Mouse (Mus musculus): Measurements from ENCODE around the gene Pcbp3. TPM values are rescaled to one million over a fixed set of nuclear protein-coding genes. Genes with fewer than 3 reads are reported as not detected.

Pcbp3 gene
- polyA plus RNA-seq, 1 experiment from 2014 or later: 103 TPM

GRCm38 (mm10) chr10:76791475-76791874 is 170.2 kb downstream of the Pcbp3 start:
- no peak overlapping the region for H3K4me3 ChIP-seq (replicated peaks)
- no peaks in the 10 kb centered on the region for H3K27me3 ChIP-seq (replicated peaks)
- no peak overlapping the region for H3K9ac ChIP-seq (replicated peaks)
- no peak overlapping the region for H3K4me2 ChIP-seq
- no peaks in the 10 kb centered on the region for H3K9me3 ChIP-seq (replicated peaks)
- no peak for ATAC-seq (ENCODE audit: low FRiP score)
- H3K27ac ChIP-seq (replicated peaks): no peak overlapping the region
- H3K4me1 ChIP-seq: peaks cover 9% of the 10 kb centered on the region; the same call in 1 of the 2 replicates
- peaks cover 12% of the 10 kb centered on the region; the same call in 1 of the 2 replicates for H3K36me3 ChIP-seq
- 87% methylated on average over 1 of the region's 1 CpGs for WGBS

GRCm38 (mm10) chr10:76789885-76790284 is 171.8 kb downstream of the Pcbp3 start:
- no peak for ATAC-seq (ENCODE audit: low FRiP score)
- Histone ChIP-seq H3K4me1 (peaks cover 9% of the 10 kb centered on the region; the same call in 1 of the 2 replicates), H3K4me3 (replicated peaks) (no peak overlapping the region), H3K4me2 (no peak overlapping the region), H3K36me3 (peaks cover 12% of the 10 kb centered on the region; the same call in 1 of the 2 replicates), H3K9ac (replicated peaks) (no peak overlapping the region), H3K27ac (replicated peaks) (no peak overlapping the region), H3K9me3 (replicated peaks) (no peaks in the 10 kb centered on the region), H3K27me3 (replicated peaks) (no peaks in the 10 kb centered on the region)
- WGBS: 91% methylated on average over 4 of the region's 4 CpGs

DNA sequence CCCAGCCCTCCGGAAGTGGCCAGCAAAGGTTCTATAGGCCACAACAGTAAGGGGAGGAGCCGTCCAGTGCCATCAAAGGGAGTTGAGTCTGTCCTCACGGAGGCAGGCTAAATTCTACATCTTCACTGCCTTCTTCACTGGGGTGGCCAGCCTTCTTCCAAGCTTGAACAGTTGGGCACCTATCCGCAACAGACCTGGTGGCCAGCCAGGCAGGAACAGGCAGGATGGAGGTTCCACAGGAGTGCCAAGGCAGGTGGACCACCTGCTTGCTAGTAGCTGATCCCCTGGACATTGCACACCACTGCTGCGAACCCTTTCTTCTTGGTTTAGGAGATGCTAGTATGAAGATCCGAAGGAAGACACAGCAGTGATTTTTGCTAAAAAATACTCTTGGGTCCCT is 176.4 kb downstream of the Pcbp3 start:
- no peak overlapping the region for H3K27ac ChIP-seq (replicated peaks)
- H3K9me3 ChIP-seq (replicated peaks): no peaks in the 10 kb centered on the region
- peaks cover 6% of the 10 kb centered on the region; the same call in 1 of the 2 replicates for H3K4me1 ChIP-seq
- H3K4me3 ChIP-seq (replicated peaks): no peak overlapping the region
- H3K4me2 ChIP-seq: no peak overlapping the region
- no peak for ATAC-seq (ENCODE audit: low FRiP score)
- H3K9ac ChIP-seq (replicated peaks): no peak overlapping the region
- no peaks in the 10 kb centered on the region for H3K27me3 ChIP-seq (replicated peaks)
- 87% methylated on average over 6 of the region's 6 CpGs for whole genome bisulfite sequencing
- peaks cover 12% of the 10 kb centered on the region; the same call in 1 of the 2 replicates for H3K36me3 ChIP-seq

GRCm38 (mm10) chr10:76779225-76779624 is 182.5 kb downstream of the Pcbp3 start:
- H3K27ac ChIP-seq (replicated peaks): no peak overlapping the region
- no peak for ATAC-seq (ENCODE audit: low FRiP score)
- no peak overlapping the region for H3K4me3 ChIP-seq (replicated peaks)
- H3K4me1 ChIP-seq: no peaks in the 10 kb centered on the region
- peaks cover 6% of the 10 kb centered on the region; the same call in 1 of the 2 replicates for H3K36me3 ChIP-seq
- no peak overlapping the region for H3K9ac ChIP-seq (replicated peaks)
- no peak overlapping the region for H3K4me2 ChIP-seq
- no peaks in the 10 kb centered on the region for H3K9me3 ChIP-seq (replicated peaks)
- no peaks in the 10 kb centered on the region for H3K27me3 ChIP-seq (replicated peaks)
- WGBS: 85% methylated on average over 5 of the region's 5 CpGs

- ATAC-seq (ENCODE audit: low FRiP score): no peak
- WGBS: 95% methylated on average over 3 of the region's 3 CpGs
- Histone ChIP-seq H3K27me3 (replicated peaks) (no peaks in the 10 kb centered on the region), H3K9ac (replicated peaks) (no peak overlapping the region), H3K36me3 (peaks cover 23% of the 10 kb centered on the region), H3K9me3 (replicated peaks) (no peaks in the 10 kb centered on the region), H3K4me3 (replicated peaks) (no peak overlapping the region), H3K4me2 (no peak overlapping the region), H3K27ac (replicated peaks) (no peak overlapping the region), H3K4me1 (no peaks in the 10 kb centered on the region)
These were observed 190.1 kb downstream of the Pcbp3 start for GRCm38 (mm10) chr10:76771624-76772023.

DNA sequence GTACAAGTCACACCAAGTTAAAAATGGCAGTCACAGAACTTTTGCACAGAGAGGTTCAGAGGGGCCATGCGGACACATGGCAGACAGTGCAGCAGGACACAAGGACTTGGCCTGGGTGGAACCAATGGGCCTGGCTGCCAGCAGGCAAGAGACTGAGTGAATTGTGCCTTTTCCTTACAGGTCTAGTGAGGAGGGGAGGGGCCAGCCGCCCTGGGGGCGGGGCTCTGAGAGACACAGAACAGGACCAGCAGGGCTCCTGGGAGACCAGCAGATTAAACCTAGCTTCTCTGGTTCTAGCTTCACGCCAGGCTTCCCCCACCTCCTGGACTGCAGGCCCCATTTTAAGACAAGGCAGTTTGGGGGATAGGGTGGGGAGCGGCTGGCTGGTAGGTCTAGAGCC is 190.6 kb downstream of the Pcbp3 start:
- WGBS: 64% methylated on average over 5 of the region's 5 CpGs

DNA sequence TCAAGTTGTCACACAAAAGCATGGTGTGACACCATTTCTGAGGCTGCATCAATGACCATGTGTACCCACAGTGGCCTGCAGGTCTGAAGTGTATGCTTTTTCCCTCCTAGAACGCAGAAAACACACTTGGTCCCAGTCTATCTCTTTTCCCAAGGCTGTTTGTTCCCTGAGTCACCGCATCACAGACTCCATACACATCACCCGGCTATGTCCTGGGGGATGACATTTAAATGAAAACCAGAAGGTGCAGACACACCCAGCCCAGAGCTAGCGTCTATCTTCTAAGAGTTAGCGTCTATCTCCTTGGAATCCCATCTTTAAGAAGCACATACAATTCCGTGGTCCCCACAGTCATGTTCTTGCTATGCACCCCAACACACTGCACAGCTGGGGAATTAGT is 192.1 kb downstream of the Pcbp3 start:
- H3K4me1 ChIP-seq: no peaks in the 10 kb centered on the region
- no peaks in the 10 kb centered on the region for H3K27me3 ChIP-seq (replicated peaks)
- no peak overlapping the region for H3K4me3 ChIP-seq (replicated peaks)
- H3K9ac ChIP-seq (replicated peaks): no peak overlapping the region
- no peak for ATAC-seq (ENCODE audit: low FRiP score)
- no peak overlapping the region for H3K4me2 ChIP-seq
- 94% methylated on average over 6 of the region's 6 CpGs for WGBS
- no peak overlapping the region for H3K27ac ChIP-seq (replicated peaks)
- peaks cover 23% of the 10 kb centered on the region for H3K36me3 ChIP-seq
- no peaks in the 10 kb centered on the region for H3K9me3 ChIP-seq (replicated peaks)

More for the DNA sequence above, 190.6 kb downstream of the Pcbp3 start:
- Histone ChIP-seq H3K4me2 (no peak overlapping the region), H3K4me1 (no peaks in the 10 kb centered on the region), H3K9ac (replicated peaks) (no peak overlapping the region), H3K36me3 (peaks cover 23% of the 10 kb centered on the region), H3K27me3 (replicated peaks) (no peaks in the 10 kb centered on the region), H3K27ac (replicated peaks) (no peak overlapping the region), H3K4me3 (replicated peaks) (no peak overlapping the region), H3K9me3 (replicated peaks) (no peaks in the 10 kb centered on the region)
- ATAC-seq (ENCODE audit: low FRiP score): no peak

DNA sequence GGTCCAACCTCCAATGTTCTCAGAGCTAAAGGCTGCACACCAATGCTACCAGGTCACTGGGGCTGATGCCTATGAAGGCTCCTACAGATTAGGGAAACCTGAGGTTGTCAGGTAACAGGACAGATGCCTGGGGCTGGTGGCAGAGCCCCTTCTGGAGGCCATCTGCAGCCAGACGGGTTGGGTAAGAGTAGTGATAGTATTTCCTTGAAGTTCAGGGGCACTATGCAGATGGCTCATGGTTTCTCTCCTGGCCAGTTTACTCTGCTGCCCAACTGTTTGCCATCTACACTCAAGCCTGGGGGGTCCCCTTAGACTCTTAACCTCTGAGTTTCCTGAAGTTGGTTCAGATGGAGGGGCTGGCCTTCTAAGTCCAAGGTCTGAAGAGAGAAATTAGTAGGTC is 195.5 kb downstream of the Pcbp3 start:
- no peak overlapping the region for H3K4me2 ChIP-seq
- no peak overlapping the region for H3K27ac ChIP-seq (replicated peaks)
- no peaks in the 10 kb centered on the region for H3K4me1 ChIP-seq
- no peaks in the 10 kb centered on the region for H3K27me3 ChIP-seq (replicated peaks)
- no peak overlapping the region for H3K4me3 ChIP-seq (replicated peaks)
- 86% methylated on average over 1 of the region's 1 CpGs for WGBS
- no peak overlapping the region for H3K9ac ChIP-seq (replicated peaks)
- ATAC-seq (ENCODE audit: low FRiP score): no peak
- no peaks in the 10 kb centered on the region for H3K9me3 ChIP-seq (replicated peaks)
- H3K36me3 ChIP-seq: peaks cover 16% of the 10 kb centered on the region

DNA sequence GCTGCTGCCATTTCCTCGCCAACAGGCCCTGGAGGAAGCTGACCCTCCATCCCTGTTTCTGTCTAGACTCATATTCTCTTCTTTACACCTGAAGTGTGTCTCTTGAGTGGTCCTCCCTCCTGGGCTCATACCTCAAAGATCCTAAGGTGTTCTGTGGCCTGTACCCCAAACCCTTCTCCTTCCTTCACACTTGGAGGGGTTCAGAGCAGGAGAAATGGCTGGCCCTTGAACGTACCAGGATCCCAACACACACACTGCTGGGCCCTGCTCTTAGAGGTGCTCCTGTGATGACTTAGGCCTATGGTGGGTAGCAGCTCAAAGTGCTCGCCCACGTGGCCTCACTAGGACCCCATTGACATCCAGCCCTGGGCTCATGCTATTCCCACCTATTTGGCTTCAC is 196.8 kb downstream of the Pcbp3 start:
- H3K4me3 ChIP-seq (replicated peaks): no peak overlapping the region
- 93% methylated on average over 4 of the region's 4 CpGs for WGBS
- no peaks in the 10 kb centered on the region for H3K27me3 ChIP-seq (replicated peaks)
- no peak overlapping the region for H3K4me2 ChIP-seq
- H3K9ac ChIP-seq (replicated peaks): no peak overlapping the region
- H3K9me3 ChIP-seq (replicated peaks): no peaks in the 10 kb centered on the region
- H3K4me1 ChIP-seq: no peaks in the 10 kb centered on the region
- H3K36me3 ChIP-seq: peaks cover 15% of the 10 kb centered on the region
- no peak for ATAC-seq (ENCODE audit: low FRiP score)
- no peak overlapping the region for H3K27ac ChIP-seq (replicated peaks)

DNA sequence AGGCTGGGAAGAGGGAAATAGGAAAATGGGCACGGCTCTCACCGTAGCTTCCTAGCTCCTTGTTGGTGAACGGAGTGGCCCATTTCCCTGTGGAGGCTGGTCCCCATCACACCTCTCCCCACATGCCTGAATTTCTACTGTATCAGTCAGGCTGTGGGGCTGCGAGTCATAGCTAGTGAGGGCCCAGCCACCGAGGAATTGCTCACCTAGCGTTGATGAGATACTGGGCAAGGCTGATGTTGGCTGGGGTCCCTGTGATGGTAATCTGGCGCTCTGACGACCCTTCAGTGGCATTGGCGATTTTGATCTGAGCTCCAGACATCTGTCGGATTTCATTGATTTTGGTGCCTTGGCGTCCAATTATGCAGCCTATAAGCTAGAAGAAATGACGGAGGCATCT is 198.7 kb downstream of the Pcbp3 start:
- peaks cover 11% of the 10 kb centered on the region for H3K36me3 ChIP-seq
- no peak overlapping the region for H3K9ac ChIP-seq (replicated peaks)
- 94% methylated on average over 12 of the region's 12 CpGs for WGBS
- H3K27ac ChIP-seq (replicated peaks): no peak overlapping the region
- no peaks in the 10 kb centered on the region for H3K27me3 ChIP-seq (replicated peaks)
- no peaks in the 10 kb centered on the region for H3K9me3 ChIP-seq (replicated peaks)
- no peak overlapping the region for H3K4me2 ChIP-seq
- no peak overlapping the region for H3K4me3 ChIP-seq (replicated peaks)
- ATAC-seq (ENCODE audit: low FRiP score): no peak
- no peaks in the 10 kb centered on the region for H3K4me1 ChIP-seq

DNA sequence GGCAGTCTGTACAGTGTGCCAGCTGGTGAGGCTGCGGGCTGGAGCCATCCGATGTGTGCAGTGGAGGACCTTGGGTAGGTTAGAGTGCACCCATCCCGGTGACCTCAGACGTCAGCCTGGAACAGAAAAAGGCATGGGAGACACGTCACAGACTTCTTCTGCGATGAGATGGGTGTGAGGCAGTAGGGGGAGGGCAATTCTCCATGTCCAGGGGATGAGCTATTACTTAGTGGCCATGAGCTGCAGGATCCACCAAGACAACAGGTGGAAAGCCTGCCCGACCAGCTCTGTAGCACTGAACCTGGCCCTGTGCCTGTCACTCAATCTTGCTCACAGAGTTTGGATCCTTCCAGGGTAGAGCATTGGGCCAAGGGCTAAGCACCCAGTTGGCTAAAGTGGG is 199.3 kb downstream of the Pcbp3 start:
- no peak for ATAC-seq (ENCODE audit: low FRiP score)
- Histone ChIP-seq H3K27me3 (replicated peaks) (no peaks in the 10 kb centered on the region), H3K4me3 (replicated peaks) (no peak overlapping the region), H3K36me3 (peaks cover 8% of the 10 kb centered on the region), H3K9me3 (replicated peaks) (no peaks in the 10 kb centered on the region), H3K4me1 (no peaks in the 10 kb centered on the region), H3K4me2 (no peak overlapping the region), H3K9ac (replicated peaks) (no peak overlapping the region), H3K27ac (replicated peaks) (no peak overlapping the region)
- WGBS: 94% methylated on average over 7 of the region's 7 CpGs

DNA sequence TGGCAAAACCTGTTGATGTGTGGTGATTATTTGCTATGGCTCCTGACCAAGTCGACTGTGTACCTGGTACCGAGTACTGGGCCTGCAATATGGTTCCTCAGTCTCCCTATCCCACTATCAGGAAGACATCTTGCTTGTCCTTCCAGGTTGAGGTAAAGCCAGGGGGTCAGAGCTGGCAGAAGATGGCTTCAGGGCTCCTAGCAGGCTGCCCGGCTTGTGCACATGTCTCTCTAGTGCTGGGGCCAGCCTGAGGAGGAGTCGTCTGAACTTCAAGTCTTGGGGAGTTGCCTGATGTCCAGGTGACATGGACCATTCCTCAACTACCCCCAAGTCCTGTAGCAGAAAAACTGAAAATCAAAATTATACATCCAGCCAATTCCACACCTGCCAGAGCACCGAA is 201.8 kb downstream of the Pcbp3 start:
- Histone ChIP-seq H3K4me3 (replicated peaks) (no peak overlapping the region), H3K36me3 (peaks cover 2% of the 10 kb centered on the region; the same call in 1 of the 2 replicates), H3K4me1 (no peaks in the 10 kb centered on the region), H3K27me3 (replicated peaks) (no peaks in the 10 kb centered on the region), H3K27ac (replicated peaks) (no peak overlapping the region), H3K4me2 (no peak overlapping the region), H3K9ac (replicated peaks) (no peak overlapping the region), H3K9me3 (replicated peaks) (no peaks in the 10 kb centered on the region)
- WGBS: 92% methylated on average over 5 of the region's 5 CpGs
- no peak for ATAC-seq (ENCODE audit: low FRiP score)

- H3K36me3 ChIP-seq: no peaks in the 10 kb centered on the region
- H3K4me2 ChIP-seq: no peak overlapping the region
- H3K27me3 ChIP-seq (replicated peaks): no peaks in the 10 kb centered on the region
- 87% methylated on average over 3 of the region's 3 CpGs for WGBS
- no peak for ATAC-seq (ENCODE audit: low FRiP score)
- no peaks in the 10 kb centered on the region for H3K9me3 ChIP-seq (replicated peaks)
- H3K27ac ChIP-seq (replicated peaks): no peak overlapping the region
- no peak overlapping the region for H3K4me3 ChIP-seq (replicated peaks)
- H3K9ac ChIP-seq (replicated peaks): no peak overlapping the region
- no peaks in the 10 kb centered on the region for H3K4me1 ChIP-seq
These were observed 208.0 kb downstream of the Pcbp3 start for GRCm38 (mm10) chr10:76753640-76754039.

Measured in neural tube, embryonic 15.5 days (tissue).